Mouse (Mus musculus): ENCODE results near the gene Sparc. TPM values are rescaled to one million over a fixed set of nuclear protein-coding genes. Genes with fewer than 3 reads are reported as not detected.
A peak's percentile ranks its signal among the peaks of the same experiment; 100 is the strongest.

Sparc gene
- polyA plus RNA-seq, 1 experiment from 2014 or later = 272 TPM

DNA sequence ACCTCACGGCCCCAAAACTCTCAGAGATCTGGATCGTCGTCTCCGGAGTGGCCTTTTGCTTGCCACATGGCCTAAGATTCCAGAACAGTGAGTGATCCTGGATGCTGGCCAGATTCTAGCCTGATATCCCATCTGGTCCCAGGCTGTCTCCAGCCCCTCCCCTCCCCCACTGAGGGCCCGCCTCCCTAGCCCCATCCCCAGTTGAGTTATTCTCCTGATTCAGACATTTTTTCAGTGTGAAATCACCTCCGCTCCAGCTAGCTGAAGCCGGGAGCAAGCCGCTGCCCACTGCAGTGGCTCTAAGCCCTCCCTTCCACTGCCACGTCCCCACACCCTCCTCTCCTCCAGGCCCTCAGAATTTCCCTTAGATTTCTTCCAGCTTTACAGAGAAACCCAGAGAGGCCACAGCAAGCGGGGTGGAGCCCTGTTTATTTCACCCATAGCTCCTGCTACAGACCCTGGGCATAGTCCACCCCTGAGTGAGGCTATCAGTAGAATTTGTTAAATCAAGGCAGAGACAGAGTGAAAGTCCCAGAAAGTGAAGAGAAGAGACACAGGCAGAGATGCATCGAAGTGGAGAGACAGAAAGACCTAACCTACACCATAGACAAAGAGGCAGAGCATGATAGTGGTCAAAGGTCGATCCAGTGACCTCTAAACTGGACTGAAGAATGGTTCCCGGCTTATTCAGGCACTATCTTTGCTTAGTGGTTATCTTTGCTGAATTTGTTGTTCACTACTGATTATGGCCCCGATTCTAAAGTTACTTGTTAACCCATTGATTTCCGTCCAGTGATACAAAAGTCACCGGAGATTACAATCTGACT is 5.4 kb upstream of the Sparc start:
- ATAC-seq (peak; percentile 76), DNase-seq (peak; percentile 70)
- 35% methylated on average over 16 of the region's 16 CpGs for WGBS (ENCODE audit: insufficient replicate concordance)
- H3K4me2 ChIP-seq (ENCODE audit: low read depth, low read length) = no peak overlapping the region
- TF ChIP-seq EP300 (IDR thresholded peaks at IDR 0.05; ENCODE audit: low read depth) (no peak), CTCF (IDR thresholded peaks at IDR 0.05; ENCODE audit: low read depth) (no peak)
- H3K27me3 ChIP-seq (ENCODE audit: insufficient read depth, low read length) = no peaks in the 10 kb centered on the region
- H3K9ac ChIP-seq (replicated peaks) = no peak overlapping the region
- H3K4me1 ChIP-seq (ENCODE audit: insufficient read depth) = peaks cover 4% of the 10 kb centered on the region
- H3K4me3 ChIP-seq (ENCODE audit: low read depth, low read length) = no peak overlapping the region
- no peaks in the 10 kb centered on the region for H3K9me3 ChIP-seq (ENCODE audit: low read length)
- H3K36me3 ChIP-seq (replicated peaks; ENCODE audit: insufficient read depth, low read length) = no peaks in the 10 kb centered on the region
- H3K27ac ChIP-seq (ENCODE audit: low read depth) = peak overlapping the region; percentile 91

DNA sequence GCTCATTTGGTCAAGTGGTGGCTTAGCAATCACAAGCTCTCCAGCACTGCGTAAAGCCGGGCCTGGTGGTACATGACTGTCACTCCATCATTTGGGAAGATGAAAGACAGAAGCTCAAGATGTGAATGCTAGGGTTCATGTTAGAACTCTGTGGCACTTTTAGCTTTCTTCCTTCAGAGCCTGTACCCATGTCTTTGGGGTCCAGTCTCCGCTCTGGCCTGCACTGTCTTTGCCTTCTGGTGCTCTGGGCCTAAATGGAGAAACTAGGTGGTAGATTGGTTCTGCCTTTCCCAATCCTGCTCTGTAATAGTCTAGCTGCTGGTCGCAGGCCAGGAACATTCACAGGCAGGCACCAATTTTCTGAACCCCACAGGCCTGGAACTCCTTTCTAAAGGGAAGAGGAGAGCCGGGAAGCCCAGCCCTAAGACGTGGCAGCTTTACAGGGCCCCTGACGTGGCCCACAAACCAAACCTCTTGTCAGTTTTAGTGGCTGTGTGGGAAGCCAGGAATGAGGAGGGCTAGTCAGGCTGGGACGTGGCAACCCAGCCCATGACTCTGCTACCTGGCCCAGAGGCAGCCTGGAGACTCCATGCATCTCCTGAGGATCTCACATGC is 1.9 kb upstream of the Sparc start:
- Histone ChIP-seq H3K27ac (ENCODE audit: low read depth) (no peak overlapping the region), H3K27me3 (ENCODE audit: insufficient read depth, low read length) (no peaks in the 10 kb centered on the region), H3K4me1 (ENCODE audit: insufficient read depth) (peaks cover 4% of the 10 kb centered on the region), H3K4me3 (ENCODE audit: low read depth, low read length) (no peak overlapping the region), H3K9ac (replicated peaks) (no peak overlapping the region), H3K36me3 (replicated peaks; ENCODE audit: insufficient read depth, low read length) (no peaks in the 10 kb centered on the region), H3K9me3 (ENCODE audit: low read length) (no peaks in the 10 kb centered on the region), H3K4me2 (ENCODE audit: low read depth, low read length) (no peak overlapping the region)
- DNase-seq = no peak
- WGBS (ENCODE audit: insufficient replicate concordance) = 84% methylated on average over 8 of the region's 8 CpGs
- no peak for ATAC-seq
- no peak for TF ChIP-seq CTCF (IDR thresholded peaks at IDR 0.05; ENCODE audit: low read depth)
- no peak for TF ChIP-seq EP300 (IDR thresholded peaks at IDR 0.05; ENCODE audit: low read depth)

DNA sequence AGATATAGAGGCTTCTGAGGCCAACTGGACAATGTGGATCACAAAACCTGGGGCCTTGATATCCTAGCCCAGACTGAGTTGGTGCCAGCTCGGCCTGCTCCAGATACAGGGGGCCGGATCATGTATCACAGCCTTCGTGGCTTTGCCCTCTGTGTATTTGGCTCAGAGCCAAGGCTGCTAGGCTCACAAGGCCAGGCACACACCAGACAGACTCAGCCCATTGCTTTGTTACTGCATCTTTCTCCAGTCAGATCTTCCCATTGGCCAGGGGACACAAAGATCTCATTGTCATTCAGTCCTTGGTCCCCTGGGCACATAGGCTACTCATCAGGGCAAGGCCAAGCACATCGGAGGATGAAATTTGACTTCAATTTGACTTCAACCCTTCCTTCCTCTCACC is 773 bp upstream of the Sparc start:
- TF ChIP-seq CTCF (IDR thresholded peaks at IDR 0.05; ENCODE audit: low read depth) (no peak), EP300 (IDR thresholded peaks at IDR 0.05; ENCODE audit: low read depth) (no peak)
- Histone ChIP-seq H3K4me3 (ENCODE audit: low read depth, low read length) (no peak overlapping the region), H3K4me1 (ENCODE audit: insufficient read depth) (peaks cover 4% of the 10 kb centered on the region), H3K27ac (ENCODE audit: low read depth) (no peak overlapping the region), H3K9me3 (ENCODE audit: low read length) (no peaks in the 10 kb centered on the region), H3K4me2 (ENCODE audit: low read depth, low read length) (no peak overlapping the region), H3K9ac (replicated peaks) (no peak overlapping the region), H3K27me3 (ENCODE audit: insufficient read depth, low read length) (no peaks in the 10 kb centered on the region), H3K36me3 (replicated peaks; ENCODE audit: insufficient read depth, low read length) (no peaks in the 10 kb centered on the region)
- DNase-seq = peak; percentile 26
- 0 out of 2 replicates have a peak, but pooled peaks have one; percentile 10 for ATAC-seq
- 35% methylated on average over 4 of the region's 4 CpGs for WGBS (ENCODE audit: insufficient replicate concordance)

DNA sequence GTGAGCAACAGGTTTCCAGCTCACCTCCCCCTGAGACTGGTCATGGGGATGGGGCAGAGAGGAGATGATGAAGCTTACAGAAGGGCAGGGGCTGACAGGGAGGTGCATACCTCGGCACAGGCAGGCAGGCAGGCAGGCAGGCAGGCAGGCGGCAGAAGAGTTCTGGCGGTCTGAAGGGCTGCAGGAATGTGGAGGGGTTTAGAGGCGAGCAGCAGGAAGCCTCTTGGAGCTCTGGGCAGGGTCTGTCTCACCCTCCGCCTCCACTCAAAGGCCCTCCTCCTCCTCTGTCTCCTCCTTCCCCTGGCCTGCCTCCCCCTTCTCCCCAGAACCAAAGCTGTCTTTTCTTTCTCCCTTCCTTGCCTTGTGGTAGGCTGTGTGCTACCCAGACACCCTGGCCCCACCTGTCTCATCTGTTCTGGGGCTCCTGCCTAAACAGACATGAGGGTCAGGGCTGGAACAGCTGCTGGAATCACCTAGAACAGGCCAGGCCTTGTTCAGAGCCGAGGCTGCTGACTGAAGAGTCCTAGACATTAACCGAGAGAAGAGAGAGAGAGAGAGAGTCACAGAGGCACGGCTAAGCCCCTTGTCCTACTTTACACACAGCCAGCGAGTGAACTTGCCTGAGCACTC is 3.2 kb downstream of the Sparc start:
- Histone ChIP-seq H3K4me2 (ENCODE audit: low read depth, low read length) (peak overlapping the region; percentile 64), H3K36me3 (replicated peaks; ENCODE audit: insufficient read depth, low read length) (no peaks in the 10 kb centered on the region), H3K4me3 (ENCODE audit: low read depth, low read length) (peak overlapping the region; percentile 43), H3K4me1 (ENCODE audit: insufficient read depth) (peaks cover 2% of the 10 kb centered on the region; the same call in 1 of the 2 replicates), H3K27me3 (ENCODE audit: insufficient read depth, low read length) (no peaks in the 10 kb centered on the region), H3K9ac (replicated peaks) (peak overlapping the region; percentile 61), H3K27ac (ENCODE audit: low read depth) (peak overlapping the region; percentile 63), H3K9me3 (ENCODE audit: low read length) (no peaks in the 10 kb centered on the region)
- 45% methylated on average over 9 of the region's 9 CpGs for WGBS (ENCODE audit: insufficient replicate concordance)
- no peak for TF ChIP-seq CTCF (IDR thresholded peaks at IDR 0.05; ENCODE audit: low read depth)
- no peak for TF ChIP-seq EP300 (IDR thresholded peaks at IDR 0.05; ENCODE audit: low read depth)
- ATAC-seq = no peak; the same call in 1 of the 2 replicates
- DNase-seq = peak; percentile 31

DNA sequence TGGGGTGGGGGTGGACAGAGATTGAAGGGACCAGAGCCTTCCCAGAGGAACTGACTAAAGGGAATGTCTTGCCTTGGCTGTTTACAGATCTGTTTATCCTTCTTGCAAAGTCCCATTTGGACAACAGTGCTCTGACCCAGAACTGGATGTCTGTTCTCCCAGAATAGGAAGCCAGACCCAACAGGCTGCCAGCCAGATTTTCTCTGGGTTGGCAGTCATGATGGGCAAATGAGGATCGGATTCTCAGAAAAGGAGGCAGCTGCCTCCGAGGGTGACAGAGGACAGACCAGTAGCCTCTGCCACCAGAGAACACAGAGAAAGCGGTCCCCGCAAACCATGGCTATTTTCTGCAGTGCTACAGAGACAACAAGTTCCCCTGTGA is 3.7 kb downstream of the Sparc start:
- H3K9me3 ChIP-seq (ENCODE audit: low read length) = no peaks in the 10 kb centered on the region
- peak overlapping the region; percentile 61 for H3K9ac ChIP-seq (replicated peaks)
- TF ChIP-seq EP300 (IDR thresholded peaks at IDR 0.05; ENCODE audit: low read depth) = no peak
- no peak for TF ChIP-seq CTCF (IDR thresholded peaks at IDR 0.05; ENCODE audit: low read depth)
- 31% methylated on average over 4 of the region's 4 CpGs for WGBS (ENCODE audit: insufficient replicate concordance)
- ATAC-seq (no peak), DNase-seq (no peak)
- peak overlapping the region; percentile 43 for H3K4me3 ChIP-seq (ENCODE audit: low read depth, low read length)
- H3K27me3 ChIP-seq (ENCODE audit: insufficient read depth, low read length) = no peaks in the 10 kb centered on the region
- H3K36me3 ChIP-seq (replicated peaks; ENCODE audit: insufficient read depth, low read length) = no peaks in the 10 kb centered on the region
- peaks cover 2% of the 10 kb centered on the region; the same call in 1 of the 2 replicates for H3K4me1 ChIP-seq (ENCODE audit: insufficient read depth)
- H3K4me2 ChIP-seq (ENCODE audit: low read depth, low read length) = peak overlapping the region; percentile 64
- peak overlapping the region; percentile 63 for H3K27ac ChIP-seq (ENCODE audit: low read depth)

DNA sequence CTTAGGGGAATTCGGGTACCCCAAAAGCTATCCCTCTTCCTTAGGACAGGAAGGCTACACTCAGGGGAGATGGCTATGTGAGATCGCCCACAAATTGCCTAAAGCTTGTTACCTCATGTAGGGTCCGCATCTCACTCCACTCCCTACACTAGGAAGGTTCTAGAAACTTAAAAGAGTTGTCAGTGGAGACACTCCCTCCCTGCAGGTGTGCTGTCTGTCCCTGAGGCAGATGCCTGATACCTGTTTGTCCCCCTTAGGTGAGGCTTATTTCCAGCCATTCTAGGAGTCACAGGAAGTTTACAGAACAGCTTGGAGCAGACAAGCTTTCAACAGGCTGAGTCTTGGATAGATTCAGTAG is 4.3 kb downstream of the Sparc start:
- no peak for TF ChIP-seq EP300 (IDR thresholded peaks at IDR 0.05; ENCODE audit: low read depth)
- TF ChIP-seq CTCF (IDR thresholded peaks at IDR 0.05; ENCODE audit: low read depth) = no peak
- H3K9me3 ChIP-seq (ENCODE audit: low read length) = no peaks in the 10 kb centered on the region
- WGBS (ENCODE audit: insufficient replicate concordance) = 28% methylated on average over 3 of the region's 3 CpGs
- peak overlapping the region; percentile 64 for H3K4me2 ChIP-seq (ENCODE audit: low read depth, low read length)
- peaks cover 4% of the 10 kb centered on the region; the same call in 1 of the 2 replicates for H3K4me1 ChIP-seq (ENCODE audit: insufficient read depth)
- no peaks in the 10 kb centered on the region for H3K27me3 ChIP-seq (ENCODE audit: insufficient read depth, low read length)
- DNase-seq = no peak
- H3K9ac ChIP-seq (replicated peaks) = peak overlapping the region; percentile 45; the same call in 1 of the 2 replicates
- no peaks in the 10 kb centered on the region for H3K36me3 ChIP-seq (replicated peaks; ENCODE audit: insufficient read depth, low read length)
- ATAC-seq = no peak
- peak overlapping the region; percentile 43 for H3K4me3 ChIP-seq (ENCODE audit: low read depth, low read length)
- H3K27ac ChIP-seq (ENCODE audit: low read depth) = peak overlapping the region; percentile 66

All from liver, postnatal 0 days (tissue).